Mouse (Mus musculus): Measurements from ENCODE around the gene Tmed11.
"Not testable (repeated sequence)": the region's sequence is repeated elsewhere in the genome, so short reads cannot be mapped to it uniquely, and the experiment has no call there.

- TF ChIP-seq CTCF (IDR thresholded peaks at IDR 0.05; ENCODE audit: borderline replicate concordance, control insufficient read depth, extremely low read depth, insufficient read depth, low read length, poor library complexity); POLR2A (IDR thresholded peaks at IDR 0.05; ENCODE audit: control insufficient read depth, extremely low read depth, insufficient read depth, low read length, poor library complexity): not testable (repeated sequence)
Observed at GRCm38 (mm10) chr5:108795263-108795662, at the start of gene Tmed11.
